Mouse (Mus musculus) forebrain, embryonic 14.5 days (tissue): ENCODE measurements at regions not wholly inside any gene's neighbourhood (a gene's known extent, or its start where the extent isn't known, plus 50 kb on each side); places are given as distances from the start of the nearest gene placed in this dataset.

Experiments used
- ATAC-seq: fragments of 200-750 bp; cut with Nextera tagmentation; 2 replicates; pipeline ENCODE4 v1.8.0; 2017; ENCODE audit warnings: mild to moderate bottlenecking, moderate library complexity
- DNase-seq: peaks from one replicate; pipeline ENCODE4 v3.0.0-alpha.2; 2015; ENCODE audit warnings: low spot score
- H3K27ac ChIP-seq: fragments of 300-500 bp; sonication (generic); 2 replicates; pipeline ENCODE4 v1.5.1; 2014; ENCODE audit warnings: low read depth, mild to moderate bottlenecking, control low read depth, low read length, moderate library complexity
- H3K27me3 ChIP-seq: fragments of 300-500 bp; sonication (generic); replicated peaks from 2 replicates; pipeline ENCODE4 v1.6.1; 2014; ENCODE audit warnings: low read length, control low read depth, mixed read lengths; ENCODE audit not compliant: control insufficient read depth, insufficient read depth
- H3K36me3 ChIP-seq: fragments of 300-500 bp; sonication (generic); 2 replicates; pipeline ENCODE4 v1.6.1; 2014; ENCODE audit warnings: low read length, control low read depth; ENCODE audit not compliant: control insufficient read depth, insufficient read depth
- H3K4me1 ChIP-seq: fragments of 300-500 bp; sonication (generic); 2 replicates; pipeline ENCODE4 v1.6.1; 2014; ENCODE audit warnings: antibody characterized with exemption, low read length, control low read depth; ENCODE audit not compliant: control insufficient read depth, insufficient read depth
- H3K4me2 ChIP-seq: fragments of 300-500 bp; sonication (generic); 2 replicates; pipeline ENCODE4 v1.6.1; 2014; ENCODE audit warnings: mild to moderate bottlenecking, control low read depth, low read length
- H3K4me3 ChIP-seq: fragments of 300-500 bp; sonication (generic); 2 replicates; pipeline ENCODE4 v1.5.1; 2014; ENCODE audit warnings: low read depth, low read length, control low read depth
- H3K9ac ChIP-seq: fragments of 300-500 bp; sonication (generic); 2 replicates; pipeline ENCODE4 v1.6.1; 2014; ENCODE audit warnings: mild to moderate bottlenecking, low read length, control low read depth, moderate library complexity
- H3K9me3 ChIP-seq: fragments of 300-500 bp; sonication (generic); replicated peaks from 2 replicates; pipeline ENCODE4 v1.6.1; 2016; ENCODE audit warnings: low read length, control low read depth, mixed read lengths; ENCODE audit not compliant: control insufficient read depth
- WGBS: fragments of 180-500 bp; shearing (Covaris S2); extraction: QIAGEN DNeasy Blood & Tissue Kit; methylation state at CpG from one replicate; pipeline ENCODE4 v1.1.7; 2014; 5-methylcytosine and 5-hydroxymethylcytosine counted together

- no peaks in the 10 kb centered on the region for H3K36me3 ChIP-seq
- H3K27me3 ChIP-seq: no peaks in the 10 kb centered on the region
- ATAC-seq: no peak
- no peak overlapping the region for H3K27ac ChIP-seq
- no peaks in the 10 kb centered on the region for H3K9me3 ChIP-seq
- DNase-seq: no peak
- 86% methylated on average over 5 of the region's 5 CpGs for WGBS
- no peak overlapping the region for H3K9ac ChIP-seq
- no peak overlapping the region for H3K4me2 ChIP-seq
- H3K4me3 ChIP-seq: no peak overlapping the region
- H3K4me1 ChIP-seq: no peaks in the 10 kb centered on the region
Observed at GRCm38 (mm10) chr8:26729351-26729750, 247.8 kb upstream of the Zfp703 start.

DNA sequence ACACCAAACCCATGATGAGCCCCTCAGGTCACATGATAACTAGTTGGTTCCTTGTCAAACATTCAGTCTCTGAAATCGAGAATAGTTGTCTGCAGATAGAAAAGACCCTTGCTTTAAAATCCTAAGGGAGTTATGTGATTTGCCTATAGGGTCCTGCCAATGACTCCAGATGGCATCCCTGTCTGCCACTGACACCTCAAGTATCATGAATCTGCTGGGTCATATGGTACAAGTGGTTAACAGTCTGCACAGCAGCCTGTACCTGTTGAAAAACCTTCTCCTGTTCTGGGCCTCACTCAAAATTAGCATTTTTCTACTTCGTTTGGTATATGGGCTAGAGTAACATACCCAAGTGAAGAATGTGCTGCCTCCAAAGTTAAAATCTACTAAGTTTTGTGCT, 246.0 kb upstream of the Zfp703 start:
- 72% methylated on average over 2 of the region's 2 CpGs for WGBS
- Histone ChIP-seq H3K9ac (no peak overlapping the region), H3K36me3 (no peaks in the 10 kb centered on the region), H3K4me3 (no peak overlapping the region), H3K9me3 (no peaks in the 10 kb centered on the region), H3K4me2 (no peak overlapping the region), H3K4me1 (no peaks in the 10 kb centered on the region), H3K27ac (no peak overlapping the region), H3K27me3 (no peaks in the 10 kb centered on the region)
- DNase-seq: peak; percentile 63
- ATAC-seq: no peak; the same call in 1 of the 2 replicates

DNA sequence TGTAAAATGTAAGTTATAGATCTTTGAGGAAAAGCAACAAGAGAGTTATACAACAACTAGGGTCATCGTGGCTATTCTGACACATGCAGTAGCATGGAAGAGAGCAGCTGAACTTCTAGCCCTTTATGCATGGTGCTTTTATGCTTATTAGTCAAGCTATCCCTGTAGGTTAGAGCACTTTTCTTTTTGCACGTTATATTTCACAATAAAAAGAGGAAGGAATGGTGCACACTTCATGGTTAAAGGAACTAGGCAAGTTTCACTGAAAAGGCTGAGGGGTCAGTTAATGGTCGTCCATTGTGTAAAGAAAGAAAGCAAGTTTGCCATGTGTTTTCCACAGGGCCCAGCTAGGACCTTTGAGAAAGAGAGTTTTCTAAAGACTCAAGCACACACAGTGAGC, 232.7 kb upstream of the Zfp703 start:
- Histone ChIP-seq H3K4me3 (no peak overlapping the region), H3K27ac (no peak overlapping the region), H3K4me1 (peaks cover 17% of the 10 kb centered on the region), H3K9ac (no peak overlapping the region), H3K27me3 (no peaks in the 10 kb centered on the region), H3K9me3 (no peaks in the 10 kb centered on the region), H3K36me3 (no peaks in the 10 kb centered on the region), H3K4me2 (no peak overlapping the region)
- no peak for ATAC-seq
- no peak for DNase-seq
- 62% methylated on average over 3 of the region's 3 CpGs for WGBS

- Histone ChIP-seq H3K36me3 (no peaks in the 10 kb centered on the region), H3K27me3 (no peaks in the 10 kb centered on the region), H3K27ac (peak overlapping the region; percentile 39; the same call in 1 of the 2 replicates), H3K4me1 (peaks cover 17% of the 10 kb centered on the region), H3K4me3 (no peak overlapping the region), H3K4me2 (peak overlapping the region; percentile 28; the same call in 1 of the 2 replicates), H3K9ac (no peak overlapping the region; the same call in 1 of the 2 replicates), H3K9me3 (no peaks in the 10 kb centered on the region)
- ATAC-seq (0 out of 2 replicates have a peak, but pooled peaks have one; percentile 8), DNase-seq (peak; percentile 28)
- WGBS: 73% methylated on average over 3 of the region's 3 CpGs
Observed at GRCm38 (mm10) chr8:26746811-26747210, 230.3 kb upstream of the Zfp703 start.

DNA sequence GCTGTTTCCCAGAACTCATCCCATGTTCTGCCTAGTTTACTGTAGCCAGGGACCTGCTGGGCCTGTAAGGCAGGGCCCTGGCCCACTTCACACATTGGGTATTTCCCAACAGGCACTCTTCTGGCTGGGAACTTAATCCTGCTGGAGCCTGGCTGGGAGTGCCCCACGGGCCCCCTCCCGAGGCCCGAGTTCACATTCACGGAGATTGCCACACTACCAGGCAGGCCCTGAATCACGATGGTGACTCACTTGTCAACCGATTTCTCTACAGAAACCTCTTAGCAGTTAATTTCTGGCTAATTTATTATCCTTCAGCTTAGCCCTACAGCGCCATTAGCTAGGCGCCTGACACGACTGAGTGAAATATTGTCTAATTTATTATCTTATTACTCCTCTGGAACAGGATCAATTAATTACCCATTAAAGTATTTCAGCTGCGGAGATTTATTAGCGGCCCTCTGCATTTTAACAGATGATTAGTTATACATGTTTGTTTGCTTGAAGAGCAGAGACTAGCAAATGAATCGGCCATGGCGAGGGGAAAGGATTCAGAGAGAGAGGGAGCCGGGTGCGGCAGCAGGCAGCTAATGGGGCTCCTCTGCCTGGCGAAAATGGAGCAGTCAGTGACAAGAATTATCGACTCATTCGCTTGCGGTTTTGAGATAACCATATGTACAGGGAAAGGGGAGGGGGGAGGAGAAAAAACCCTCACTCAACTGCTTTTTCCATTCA, 229.7 kb upstream of the Zfp703 start:
- ATAC-seq (peak; percentile 67), DNase-seq (peak; percentile 72)
- peaks cover 17% of the 10 kb centered on the region for H3K4me1 ChIP-seq
- no peaks in the 10 kb centered on the region for H3K36me3 ChIP-seq
- H3K27me3 ChIP-seq: no peaks in the 10 kb centered on the region
- H3K4me2 ChIP-seq: peak overlapping the region; percentile 28; the same call in 1 of the 2 replicates
- peak overlapping the region; percentile 52 for H3K27ac ChIP-seq
- H3K9me3 ChIP-seq: no peaks in the 10 kb centered on the region
- WGBS: 24% methylated on average over 19 of the region's 19 CpGs
- peak overlapping the region; percentile 21; the same call in 1 of the 2 replicates for H3K9ac ChIP-seq
- H3K4me3 ChIP-seq: no peak overlapping the region

DNA sequence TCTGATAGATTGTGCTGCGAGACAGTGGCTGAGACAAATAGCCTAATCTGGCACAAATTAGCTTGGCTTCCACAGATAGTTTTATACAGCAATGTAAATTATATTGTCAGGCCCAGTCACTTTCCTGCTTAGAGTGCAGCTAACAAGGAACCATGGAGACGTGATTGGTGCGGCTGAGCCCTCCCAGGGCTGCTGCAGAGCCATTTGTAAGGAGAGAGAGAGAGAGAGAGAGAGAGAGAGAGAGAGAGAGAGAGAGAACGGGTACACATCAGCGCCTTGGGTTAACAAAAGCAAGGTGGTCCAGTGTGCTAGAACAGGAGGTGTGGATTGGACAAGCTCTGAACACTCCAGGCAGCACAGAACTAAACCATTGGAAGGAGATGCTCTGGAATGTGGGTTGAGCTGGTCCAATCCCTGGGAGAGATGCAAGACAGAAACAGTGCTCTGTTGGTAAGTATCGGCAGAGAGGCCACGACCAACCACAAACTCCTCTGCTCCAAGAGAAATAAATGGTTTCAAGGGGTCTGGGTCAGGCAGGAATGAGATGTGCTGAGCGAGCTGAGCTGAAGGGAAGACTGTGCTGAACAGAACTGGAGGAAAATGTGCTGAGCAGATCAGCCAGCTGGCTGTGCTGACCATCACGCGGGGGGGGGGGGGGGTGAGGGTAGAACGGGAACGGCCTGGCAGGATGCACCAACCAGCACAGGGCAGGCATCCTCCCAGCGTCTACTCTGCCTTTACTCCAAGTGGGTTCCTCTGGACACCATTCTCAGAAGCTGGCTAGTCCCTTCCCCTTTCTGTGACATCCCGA, 228.8 kb upstream of the Zfp703 start:
- no peaks in the 10 kb centered on the region for H3K9me3 ChIP-seq
- peak overlapping the region; percentile 28; the same call in 1 of the 2 replicates for H3K4me2 ChIP-seq
- no peaks in the 10 kb centered on the region for H3K36me3 ChIP-seq
- peak; percentile 68 for DNase-seq
- ATAC-seq: peak; percentile 74
- no peak overlapping the region for H3K9ac ChIP-seq
- 57% methylated on average over 14 of the region's 14 CpGs for WGBS
- H3K27me3 ChIP-seq: no peaks in the 10 kb centered on the region
- no peak overlapping the region for H3K4me3 ChIP-seq
- H3K4me1 ChIP-seq: peaks cover 17% of the 10 kb centered on the region
- H3K27ac ChIP-seq: peak overlapping the region; percentile 52; the same call in 1 of the 2 replicates

GRCm38 (mm10) chr8:26748972-26749291, 228.2 kb upstream of the Zfp703 start:
- H3K9me3 ChIP-seq: peaks cover 3% of the 10 kb centered on the region; the same call in 1 of the 2 replicates
- 100% methylated on average over 1 of the region's 1 CpGs for WGBS
- no peaks in the 10 kb centered on the region for H3K36me3 ChIP-seq
- no peak overlapping the region for H3K27ac ChIP-seq
- no peak overlapping the region for H3K4me3 ChIP-seq
- no peak overlapping the region for H3K4me2 ChIP-seq
- no peaks in the 10 kb centered on the region for H3K27me3 ChIP-seq
- no peak for DNase-seq
- H3K9ac ChIP-seq: no peak overlapping the region
- peaks cover 17% of the 10 kb centered on the region for H3K4me1 ChIP-seq
- ATAC-seq: no peak

GRCm38 (mm10) chr8:26750120-26750519, 227.0 kb upstream of the Zfp703 start:
- H3K27me3 ChIP-seq: no peaks in the 10 kb centered on the region
- no peak overlapping the region for H3K9ac ChIP-seq
- DNase-seq (no peak), ATAC-seq (no peak)
- H3K9me3 ChIP-seq: peaks cover 3% of the 10 kb centered on the region; the same call in 1 of the 2 replicates
- no peaks in the 10 kb centered on the region for H3K36me3 ChIP-seq
- H3K4me2 ChIP-seq: no peak overlapping the region
- no peak overlapping the region for H3K4me3 ChIP-seq
- peaks cover 17% of the 10 kb centered on the region for H3K4me1 ChIP-seq
- no peak overlapping the region for H3K27ac ChIP-seq
- WGBS: 98% methylated on average over 1 of the region's 1 CpGs

DNA sequence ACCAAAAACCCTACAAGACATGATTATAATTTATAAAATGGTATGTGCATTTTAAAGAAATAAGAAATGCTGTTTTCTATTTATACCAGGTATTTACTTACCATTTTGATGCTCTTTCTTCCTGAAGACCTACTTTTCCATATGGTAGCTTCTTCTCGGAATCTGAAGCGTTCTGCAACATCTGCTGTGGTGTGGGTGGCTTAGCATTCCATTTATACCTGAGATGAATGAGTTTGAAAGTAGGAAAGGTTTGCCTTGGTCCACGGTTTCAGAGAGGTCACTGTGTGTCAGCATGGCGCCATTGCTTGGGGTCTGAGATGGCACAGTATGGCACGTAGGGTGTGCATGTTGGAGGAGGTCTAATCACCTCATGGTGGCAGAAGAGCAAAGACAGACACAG, 225.5 kb upstream of the Zfp703 start:
- Histone ChIP-seq H3K9ac (no peak overlapping the region), H3K36me3 (no peaks in the 10 kb centered on the region), H3K4me2 (no peak overlapping the region), H3K27ac (no peak overlapping the region), H3K9me3 (peaks cover 3% of the 10 kb centered on the region; the same call in 1 of the 2 replicates), H3K4me3 (no peak overlapping the region), H3K4me1 (peaks cover 17% of the 10 kb centered on the region), H3K27me3 (no peaks in the 10 kb centered on the region)
- ATAC-seq: no peak
- 92% methylated on average over 5 of the region's 5 CpGs for WGBS
- no peak for DNase-seq
